Mouse (Mus musculus) mouse embryonic stem cell (cell line): ENCODE measurements around the gene Timm8b.
"Not testable (repeated sequence)": the region's sequence is repeated elsewhere in the genome, so short reads cannot be mapped to it uniquely, and the experiment has no call there.

ENCODE experiments used
- in situ Hi-C, 2 experiments: fragments of 300-500 bp; cut with MboI; formaldehyde crosslinking; loops; 1 replicate in 1 of 2; 3 replicates in 1 of 2; pipeline ENCODE4 v1.14.3; 2019 to 2020; ENCODE audit warnings: low sequenced_read_pairs in 2 of 2, low pct_unique_long_range_greater_than_20kb in 1 of 2, mixed read lengths in 1 of 2; ENCODE audit not compliant: unreplicated experiment in 1 of 2

Timm8b gene

GRCm38 (mm10) chr9:50594794-50595417, 8.8 kb upstream of the Timm8b start:
- in situ Hi-C loops: no loop called here

GRCm38 (mm10) chr9:50596973-50597372, 6.7 kb upstream of the Timm8b start:
- in situ Hi-C loops: no loop called here

GRCm38 (mm10) chr9:50601536-50601935, 2.2 kb upstream of the Timm8b start:
- in situ Hi-C loops: no loop called here

DNA sequence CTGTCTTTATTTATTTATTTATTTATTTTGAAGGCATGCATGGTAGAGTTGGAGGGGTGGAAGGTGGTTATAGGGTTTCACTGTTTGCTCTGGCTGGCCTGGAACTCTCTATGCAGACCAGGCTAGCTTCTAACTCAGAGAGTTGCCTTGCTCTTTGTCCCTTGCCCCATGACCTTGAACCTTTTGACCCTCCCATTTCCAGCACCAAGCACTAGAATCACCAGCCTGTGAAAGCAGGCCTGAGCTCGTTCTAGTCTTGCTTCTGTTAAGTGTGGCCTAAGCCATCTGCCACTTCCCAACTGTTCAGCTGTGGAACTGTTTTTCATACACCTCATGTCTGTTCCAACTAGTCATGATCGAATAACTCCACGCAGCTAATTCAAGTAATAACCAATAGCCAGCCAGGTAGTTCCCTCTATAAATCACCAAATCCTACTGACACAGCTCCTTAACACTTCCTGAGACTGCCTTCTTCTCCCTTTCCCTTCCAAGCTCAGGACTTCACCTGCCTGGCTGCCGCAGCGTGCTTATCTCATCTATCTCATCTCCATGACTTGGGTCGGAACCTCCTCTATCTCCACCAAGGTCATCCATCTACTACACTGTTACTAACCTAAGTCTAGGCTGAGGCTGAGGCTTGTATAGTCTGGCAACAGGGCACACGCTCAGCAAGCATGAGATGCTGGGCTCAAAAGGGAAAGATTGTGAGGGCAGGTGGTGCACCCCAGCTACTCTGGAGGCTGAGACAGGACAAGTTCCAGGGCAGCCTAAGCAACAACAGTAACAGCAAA, 1.5 kb upstream of the Timm8b start:
- in situ Hi-C loops: no loop called here

GRCm38 (mm10) chr9:50603998-50604324, 251 bp downstream of the Timm8b start:
- in situ Hi-C loops: no loop called here

GRCm38 (mm10) chr9:50604338-50604737, 628 bp downstream of the Timm8b start:
- in situ Hi-C loops: no loop called here

DNA sequence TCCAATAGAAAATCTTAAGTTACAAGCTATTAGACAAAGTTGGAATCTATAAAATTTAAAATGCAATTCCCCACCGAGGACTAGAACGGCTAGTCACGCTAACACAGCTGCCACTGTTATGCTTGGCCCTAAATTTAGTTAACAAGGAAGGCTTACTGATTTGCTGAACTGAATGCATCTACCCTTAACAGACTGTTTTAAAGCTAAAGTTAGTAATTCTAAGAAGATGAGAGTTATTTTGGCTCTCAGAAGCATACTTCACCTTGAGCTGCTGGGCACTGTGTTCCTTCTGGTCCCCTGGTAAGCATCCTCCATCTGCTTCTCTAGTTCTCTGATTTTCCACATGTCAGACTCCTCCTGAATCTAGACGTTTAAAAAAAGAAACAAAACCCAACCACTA, 8.4 kb downstream of the Timm8b start:
- in situ Hi-C loops: no loop called here

- in situ Hi-C loops: no loop called here
Measured at GRCm38 (mm10) chr9:50616161-50616560, 12.5 kb downstream of the Timm8b start.

GRCm38 (mm10) chr9:50616766-50617603, 13.3 kb downstream of the Timm8b start, which contains the start of the genes Pih1d2 and Nkapd1:
Pih1d2 (plus strand) TSS chr9:50617321.
Nkapd1 (minus strand) TSS chr9:50617464.
- in situ Hi-C loops: no loop called here

- in situ Hi-C loops: no loop called here
Measured at GRCm38 (mm10) chr9:50617794-50618330, 14.2 kb downstream of the Timm8b start.

DNA sequence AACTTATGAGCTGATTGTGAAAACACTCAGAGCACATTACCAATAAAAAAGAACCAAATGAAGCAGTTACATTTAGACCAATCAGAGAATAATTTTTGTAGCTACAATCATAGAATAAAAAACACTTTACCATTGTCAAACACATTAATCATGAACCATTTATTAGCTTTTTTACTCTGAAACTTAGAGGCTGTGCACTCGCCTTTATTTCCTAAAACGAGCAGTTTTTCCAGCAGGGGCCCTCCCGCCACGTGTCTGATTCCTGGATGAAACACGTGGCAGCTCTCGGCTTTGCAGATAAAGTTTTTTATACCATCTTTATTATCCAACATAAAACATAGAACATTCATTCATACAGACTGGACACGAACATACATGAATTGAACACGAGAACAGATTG, 27.2 kb downstream of the Timm8b start:
- in situ Hi-C loops: not testable (repeated sequence)

DNA sequence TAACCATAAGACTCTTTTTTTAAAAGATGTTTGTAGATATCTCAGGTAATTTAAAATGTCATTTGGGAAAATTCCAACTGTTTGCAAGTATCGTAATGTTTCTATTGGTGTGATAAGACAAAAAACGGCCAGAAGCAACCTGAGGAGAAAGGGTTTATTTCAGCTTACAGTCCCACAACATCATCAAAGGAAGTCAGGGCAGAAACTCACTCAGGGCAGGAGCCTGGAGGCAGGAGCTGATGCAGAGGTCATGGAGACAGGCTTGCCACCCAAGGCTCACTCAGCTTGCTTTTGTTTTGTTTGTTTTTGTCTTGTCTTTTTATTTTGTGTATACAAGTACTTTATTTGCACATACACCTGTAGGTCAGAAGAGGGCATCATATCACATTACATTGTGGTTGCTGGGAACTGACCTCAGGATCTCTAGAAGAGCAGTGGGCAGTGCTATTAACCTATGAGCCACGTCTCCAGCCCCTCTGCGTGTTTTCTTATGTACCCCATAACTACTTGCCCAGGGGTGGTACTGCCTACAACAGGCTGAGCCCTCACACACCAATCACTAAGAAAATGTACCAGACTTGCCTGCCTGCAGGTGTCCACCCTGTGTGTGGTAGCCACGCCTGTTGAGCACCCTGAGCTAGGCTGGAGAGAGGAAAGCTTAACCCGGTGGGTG, 28.4 kb downstream of the Timm8b start:
- in situ Hi-C loops: no loop called here

- in situ Hi-C loops: no loop called here
Measured at GRCm38 (mm10) chr9:50633059-50633458, 29.3 kb downstream of the Timm8b start.

GRCm38 (mm10) chr9:50634270-50634669, 30.6 kb downstream of the Timm8b start:
- in situ Hi-C loops: no loop called here

DNA sequence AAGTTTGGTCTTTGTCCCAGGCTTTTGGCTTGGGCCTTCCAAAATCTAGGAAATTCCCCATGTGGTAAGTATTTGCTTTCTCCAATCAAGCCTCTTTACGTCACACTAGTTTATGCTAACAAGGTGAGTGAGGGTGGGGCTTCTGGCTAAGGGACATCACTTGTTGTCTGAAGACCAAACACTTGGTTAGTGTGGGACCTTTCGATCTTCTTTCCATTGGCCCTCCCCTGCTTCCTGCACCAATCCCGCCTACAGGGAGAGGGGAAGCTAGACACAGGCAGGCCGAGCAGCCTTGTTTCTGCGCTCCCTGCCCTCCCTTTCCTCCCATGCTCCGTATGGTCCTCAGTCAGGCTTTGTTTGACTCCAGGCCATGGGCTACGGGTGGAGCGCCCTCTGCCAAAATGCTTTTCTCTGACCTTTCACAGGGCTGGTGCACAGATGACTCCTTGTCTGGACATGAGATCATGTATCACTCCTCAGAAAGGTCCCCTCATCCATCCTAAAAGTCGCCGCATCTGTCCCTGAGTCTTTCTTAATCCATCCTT, 43.2 kb downstream of the Timm8b start:
- in situ Hi-C loops: no loop called here

DNA sequence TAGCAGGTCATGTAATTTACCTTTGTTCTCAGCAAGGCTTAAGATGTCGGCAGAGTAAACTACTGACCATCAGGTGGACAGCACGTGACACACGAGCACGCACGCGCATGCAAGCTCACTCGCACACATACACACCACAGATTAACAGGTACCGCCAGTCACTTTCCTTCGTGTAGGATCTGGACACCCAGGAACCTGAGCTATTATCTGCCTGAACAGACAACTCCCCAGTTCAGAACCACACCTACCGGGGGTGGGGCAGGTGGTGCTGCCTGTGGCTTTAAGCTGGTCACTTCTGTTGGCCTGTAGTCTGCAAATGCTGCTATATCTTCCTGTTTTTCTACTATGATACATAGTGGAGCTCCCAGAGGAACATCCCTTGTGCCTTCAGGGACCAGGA, 46.8 kb downstream of the Timm8b start:
- in situ Hi-C loops: no loop called here
